Mouse (Mus musculus) heart, adult 2 months (tissue): ENCODE results near the gene Rev1. TPM values are rescaled to one million over a fixed set of nuclear protein-coding genes. Genes with fewer than 3 reads are reported as not detected.

Experiments used
- DNase-seq, 2 experiments: peaks; one replicate each; pipeline ENCODE4 v3.0.0; 2021
- H3K27ac ChIP-seq: fragments of 200-600 bp; 2 replicates; pipeline ENCODE4 v1.8.1; 2022
- H3K27me3 ChIP-seq: fragments of 200-500 bp; 2 replicates; pipeline ENCODE4 v1.6.1; 2012; ENCODE audit warnings: mild to moderate bottlenecking, low read length, inconsistent platforms, mixed read lengths; ENCODE audit not compliant: control insufficient read depth, insufficient read depth
- H3K36me3 ChIP-seq: fragments of 200-500 bp; 2 replicates; pipeline ENCODE4 v1.6.1; 2012; ENCODE audit warnings: low read length, inconsistent platforms; ENCODE audit not compliant: control insufficient read depth, insufficient read depth
- H3K4me1 ChIP-seq: fragments of 200-500 bp; 2 replicates; pipeline ENCODE4 v1.6.1; 2011; ENCODE audit warnings: low read length; ENCODE audit not compliant: control insufficient read depth, insufficient read depth
- H3K4me3 ChIP-seq: fragments of 200-600 bp; 2 replicates; pipeline ENCODE4 v1.8.1; 2022
- H3K79me2 ChIP-seq: fragments of 200-500 bp; replicated peaks from 2 replicates; pipeline ENCODE4 v1.6.1; 2012; ENCODE audit warnings: mild to moderate bottlenecking, inconsistent platforms, low read length, moderate library complexity, mixed read lengths; ENCODE audit not compliant: control insufficient read depth, insufficient read depth
- H3K9ac ChIP-seq: fragments of 200-500 bp; 2 replicates; pipeline ENCODE4 v1.6.1; 2012; ENCODE audit warnings: low read depth, mild to moderate bottlenecking, control low read depth, inconsistent platforms, low read length, mixed read lengths
- CTCF ChIP-seq: fragments of 200-600 bp; IDR thresholded peaks from 2 replicates; pipeline ENCODE4 v1.8.1; 2022; ENCODE audit warnings: antibody characterized with exemption, mild to moderate bottlenecking, moderate library complexity
- EP300 ChIP-seq: fragments of 200-500 bp; IDR thresholded peaks from 2 replicates; pipeline ENCODE4 v1.6.1; 2011; ENCODE audit warnings: low read depth, low read length, control low read depth; ENCODE audit not compliant: insufficient read depth
- POLR2A ChIP-seq: fragments of 200-500 bp; IDR thresholded peaks from 2 replicates; pipeline ENCODE4 v1.6.1; 2011; ENCODE audit warnings: mild to moderate bottlenecking, low read depth, low read length, control low read depth; ENCODE audit not compliant: insufficient read depth
- WGBS: fragments of 180-500 bp; shearing (Covaris S2); methylation state at CpG from one replicate; pipeline ENCODE4 v1.1.7; 2018; 5-methylcytosine and 5-hydroxymethylcytosine counted together
- intact Hi-C: fragments of 180-260 bp; cut with DNase I; formaldehyde crosslinking; loops from one replicate; pipeline ENCODE4 v1.15.1; 2025
- polyA plus RNA-seq: library from polyadenylated mRNA; depleted of rRNA; stranded (reverse); fragments of >200 nt; gene quantifications from 2 replicates; pipeline ENCODE4 v1.2.3, GENCODE M21; 2012
- total RNA-seq, 2 experiments: library from RNA; stranded (reverse); gene quantifications; 2 replicates each; pipeline ENCODE4 v1.2.3; 2021

Rev1 gene
- total and polyA plus RNA-seq, 3 experiments, result 4.8 to 16.1 (median 14.0) TPM

- intact Hi-C loops, result no loop called here
- H3K36me3 ChIP-seq, result peaks cover 2% of the 10 kb centered on the region; the same call in 1 of the 2 replicates
These were observed 71.2 kb downstream of the Rev1 start for GRCm38 (mm10) chr1:38058417-38058816.

GRCm38 (mm10) chr1:38055176-38055575 lies 74.4 kb downstream of the Rev1 start:
- Histone ChIP-seq H3K4me1 (no peaks in the 10 kb centered on the region), H3K9ac (no peak overlapping the region), H3K36me3 (peaks cover 2% of the 10 kb centered on the region; the same call in 1 of the 2 replicates), H3K27ac (no peak overlapping the region), H3K27me3 (no peaks in the 10 kb centered on the region), H3K4me3 (no peak overlapping the region), H3K79me2 (no peaks in the 10 kb centered on the region)
- TF ChIP-seq EP300 (no peak), CTCF (no peak), POLR2A (no peak)
- intact Hi-C loops, result no loop called here
- DNase-seq, result no peak
- 83% methylated on average over 5 of the region's 5 CpGs for WGBS

More at GRCm38 (mm10) chr1:38058417-38058816, 71.2 kb downstream of the Rev1 start:
- Histone ChIP-seq H3K4me3 (no peak overlapping the region), H3K27ac (no peak overlapping the region), H3K79me2 (no peaks in the 10 kb centered on the region), H3K9ac (no peak overlapping the region), H3K4me1 (no peaks in the 10 kb centered on the region), H3K27me3 (no peaks in the 10 kb centered on the region)
- WGBS, result 70% methylated on average over 6 of the region's 6 CpGs
- TF ChIP-seq CTCF (no peak), EP300 (no peak), POLR2A (no peak)
- no peak for DNase-seq

- H3K79me2 ChIP-seq, result no peaks in the 10 kb centered on the region
- no peaks in the 10 kb centered on the region for H3K4me1 ChIP-seq
- H3K36me3 ChIP-seq, result peaks cover 4% of the 10 kb centered on the region
- intact Hi-C loops, result no loop called here
- no peak overlapping the region for H3K4me3 ChIP-seq
- no peak overlapping the region for H3K9ac ChIP-seq
- TF ChIP-seq POLR2A (no peak), CTCF (no peak), EP300 (no peak)
- 50% methylated on average over 4 of the region's 4 CpGs for WGBS
- no peaks in the 10 kb centered on the region for H3K27me3 ChIP-seq
- no peak for DNase-seq
- no peak overlapping the region for H3K27ac ChIP-seq
These were observed 80.0 kb downstream of the Rev1 start for GRCm38 (mm10) chr1:38049562-38049961.

GRCm38 (mm10) chr1:38048121-38048520 lies 81.5 kb downstream of the Rev1 start:
- Histone ChIP-seq H3K36me3 (peaks cover 4% of the 10 kb centered on the region), H3K27ac (no peak overlapping the region), H3K79me2 (no peaks in the 10 kb centered on the region), H3K27me3 (no peaks in the 10 kb centered on the region), H3K4me1 (no peaks in the 10 kb centered on the region), H3K9ac (no peak overlapping the region), H3K4me3 (no peak overlapping the region)
- intact Hi-C loops, result no loop called here
- WGBS, result 86% methylated on average over 3 of the region's 3 CpGs
- TF ChIP-seq CTCF (no peak), EP300 (no peak)
- DNase-seq, result no peak

GRCm38 (mm10) chr1:38038898-38039297 lies 90.7 kb downstream of the Rev1 start:
- no peak for DNase-seq
- 100% methylated on average over 2 of the region's 2 CpGs for WGBS
- Histone ChIP-seq H3K27ac (no peak overlapping the region), H3K4me1 (no peaks in the 10 kb centered on the region), H3K9ac (no peak overlapping the region), H3K36me3 (no peaks in the 10 kb centered on the region), H3K27me3 (no peaks in the 10 kb centered on the region), H3K79me2 (no peaks in the 10 kb centered on the region), H3K4me3 (no peak overlapping the region)
- intact Hi-C loops, result loop anchor here (5.0 kb wide), 1 partner anchor 43 kb away; no protein-coding TSS in a partner anchor
- TF ChIP-seq EP300 (no peak), POLR2A (no peak), CTCF (no peak)

GRCm38 (mm10) chr1:38037375-38037774 lies 92.2 kb downstream of the Rev1 start:
- DNase-seq, result no peak
- no peaks in the 10 kb centered on the region for H3K27me3 ChIP-seq
- no peaks in the 10 kb centered on the region for H3K36me3 ChIP-seq
- no peak overlapping the region for H3K27ac ChIP-seq
- no peak overlapping the region for H3K9ac ChIP-seq
- 90% methylated on average over 5 of the region's 5 CpGs for WGBS
- no peaks in the 10 kb centered on the region for H3K4me1 ChIP-seq
- H3K79me2 ChIP-seq, result no peaks in the 10 kb centered on the region
- intact Hi-C loops, result loop anchor here (5.0 kb wide), 1 partner anchor 45 kb away; no protein-coding TSS in a partner anchor
- TF ChIP-seq EP300 (no peak), CTCF (no peak), POLR2A (no peak)
- no peak overlapping the region for H3K4me3 ChIP-seq
